Mouse (Mus musculus): ENCODE measurements around the gene Serinc5. TPM values are rescaled to one million over a fixed set of nuclear protein-coding genes. Genes with fewer than 3 reads are reported as not detected.

Serinc5 gene
- polyA plus RNA-seq, 1 experiment = 19.7 TPM

DNA sequence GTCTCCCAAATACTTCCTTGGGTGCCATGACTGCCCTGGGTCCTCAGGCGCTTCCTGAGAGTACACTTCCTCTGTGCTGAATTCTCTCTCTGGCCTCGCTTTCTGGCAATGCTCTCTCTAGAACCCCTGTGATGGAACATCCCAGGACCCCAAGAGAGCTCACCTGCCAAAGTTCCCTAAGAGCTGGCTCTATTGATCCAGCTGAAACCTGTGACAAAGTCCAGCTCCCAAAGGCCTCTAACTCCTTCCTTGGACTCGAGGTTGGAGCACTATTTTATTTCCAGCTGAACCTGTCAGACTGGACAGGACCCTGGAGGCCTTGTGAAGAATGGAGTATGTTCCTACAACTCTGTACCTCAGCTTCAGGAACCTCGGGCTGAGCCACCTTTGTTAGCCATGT is 86.2 kb downstream of the Serinc5 start:
- Histone ChIP-seq H3K27ac (ENCODE audit: insufficient read depth, low read length) (no peak overlapping the region), H3K4me3 (ENCODE audit: low read depth, low read length) (no peak overlapping the region), H3K36me3 (ENCODE audit: control insufficient read depth, insufficient read depth, low read length, poor library complexity, severe bottlenecking) (no peaks in the 10 kb centered on the region), H3K27me3 (ENCODE audit: control insufficient read depth, insufficient read depth, low read length, poor library complexity, severe bottlenecking) (no peaks in the 10 kb centered on the region), H3K9ac (ENCODE audit: low read depth, poor library complexity, severe bottlenecking) (no peak overlapping the region), H3K4me1 (ENCODE audit: control insufficient read depth, insufficient read depth, low read length) (peaks cover 3% of the 10 kb centered on the region), H3K9me3 (replicated peaks; ENCODE audit: control insufficient read depth, insufficient read depth, low read length, poor library complexity, severe bottlenecking) (no peaks in the 10 kb centered on the region)
- TF ChIP-seq POLR2A (IDR thresholded peaks at IDR 0.05; ENCODE audit: insufficient read depth, low read length) (no peak), EP300 (IDR thresholded peaks at IDR 0.05; ENCODE audit: insufficient read depth, low read depth, low read length) (no peak), CTCF (IDR thresholded peaks at IDR 0.05; ENCODE audit: low read depth, low read length) (no peak)

- Histone ChIP-seq H3K4me3 (ENCODE audit: low read depth, low read length) (no peak overlapping the region), H3K27ac (ENCODE audit: insufficient read depth, low read length) (no peak overlapping the region), H3K4me1 (ENCODE audit: control insufficient read depth, insufficient read depth, low read length) (peaks cover 3% of the 10 kb centered on the region), H3K9ac (ENCODE audit: low read depth, poor library complexity, severe bottlenecking) (no peak overlapping the region), H3K9me3 (replicated peaks; ENCODE audit: control insufficient read depth, insufficient read depth, low read length, poor library complexity, severe bottlenecking) (no peaks in the 10 kb centered on the region), H3K27me3 (ENCODE audit: control insufficient read depth, insufficient read depth, low read length, poor library complexity, severe bottlenecking) (no peaks in the 10 kb centered on the region), H3K36me3 (ENCODE audit: control insufficient read depth, insufficient read depth, low read length, poor library complexity, severe bottlenecking) (no peaks in the 10 kb centered on the region)
- TF ChIP-seq EP300 (IDR thresholded peaks at IDR 0.05; ENCODE audit: insufficient read depth, low read depth, low read length) = no peak
- TF ChIP-seq POLR2A (IDR thresholded peaks at IDR 0.05; ENCODE audit: insufficient read depth, low read length) = no peak
- no peak for TF ChIP-seq CTCF (IDR thresholded peaks at IDR 0.05; ENCODE audit: low read depth, low read length)
These were observed 87.9 kb downstream of the Serinc5 start for GRCm38 (mm10) chr13:92698781-92699180.

- no peaks in the 10 kb centered on the region for H3K27me3 ChIP-seq (ENCODE audit: control insufficient read depth, insufficient read depth, low read length, poor library complexity, severe bottlenecking)
- no peak overlapping the region for H3K9ac ChIP-seq (ENCODE audit: low read depth, poor library complexity, severe bottlenecking)
- no peak for TF ChIP-seq EP300 (IDR thresholded peaks at IDR 0.05; ENCODE audit: insufficient read depth, low read depth, low read length)
- TF ChIP-seq CTCF (IDR thresholded peaks at IDR 0.05; ENCODE audit: low read depth, low read length) = no peak
- TF ChIP-seq POLR2A (IDR thresholded peaks at IDR 0.05; ENCODE audit: insufficient read depth, low read length) = no peak
- no peak overlapping the region for H3K27ac ChIP-seq (ENCODE audit: insufficient read depth, low read length)
- no peaks in the 10 kb centered on the region for H3K9me3 ChIP-seq (replicated peaks; ENCODE audit: control insufficient read depth, insufficient read depth, low read length, poor library complexity, severe bottlenecking)
- no peak overlapping the region for H3K4me3 ChIP-seq (ENCODE audit: low read depth, low read length)
- peaks cover 3% of the 10 kb centered on the region for H3K4me1 ChIP-seq (ENCODE audit: control insufficient read depth, insufficient read depth, low read length)
- H3K36me3 ChIP-seq (ENCODE audit: control insufficient read depth, insufficient read depth, low read length, poor library complexity, severe bottlenecking) = no peaks in the 10 kb centered on the region
These were observed 88.5 kb downstream of the Serinc5 start for GRCm38 (mm10) chr13:92699395-92699794.

DNA sequence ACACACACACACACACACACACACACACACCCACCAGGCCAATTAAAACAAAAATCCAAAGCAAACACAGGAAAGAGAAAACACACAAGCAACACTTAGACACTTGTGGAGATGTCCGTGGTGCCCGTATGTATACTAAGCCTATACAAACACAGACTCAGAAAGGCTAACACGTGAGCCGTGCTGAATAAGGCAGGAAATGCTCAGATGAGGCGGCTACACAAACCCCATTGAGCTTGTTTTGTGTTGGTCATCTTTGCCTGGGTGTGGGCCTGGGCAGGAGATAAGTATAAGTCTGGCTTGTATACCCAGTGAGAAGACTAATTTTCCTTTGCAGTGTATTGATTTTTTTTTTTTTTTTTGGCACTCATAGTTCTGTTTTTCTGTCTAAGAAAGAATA is 91.1 kb downstream of the Serinc5 start:
- Histone ChIP-seq H3K36me3 (ENCODE audit: control insufficient read depth, insufficient read depth, low read length, poor library complexity, severe bottlenecking) (no peaks in the 10 kb centered on the region), H3K9ac (ENCODE audit: low read depth, poor library complexity, severe bottlenecking) (no peak overlapping the region), H3K4me3 (ENCODE audit: low read depth, low read length) (no peak overlapping the region), H3K9me3 (replicated peaks; ENCODE audit: control insufficient read depth, insufficient read depth, low read length, poor library complexity, severe bottlenecking) (no peaks in the 10 kb centered on the region), H3K4me1 (ENCODE audit: control insufficient read depth, insufficient read depth, low read length) (peaks cover 3% of the 10 kb centered on the region), H3K27me3 (ENCODE audit: control insufficient read depth, insufficient read depth, low read length, poor library complexity, severe bottlenecking) (no peaks in the 10 kb centered on the region), H3K27ac (ENCODE audit: insufficient read depth, low read length) (no peak overlapping the region)
- no peak for TF ChIP-seq EP300 (IDR thresholded peaks at IDR 0.05; ENCODE audit: insufficient read depth, low read depth, low read length)

DNA sequence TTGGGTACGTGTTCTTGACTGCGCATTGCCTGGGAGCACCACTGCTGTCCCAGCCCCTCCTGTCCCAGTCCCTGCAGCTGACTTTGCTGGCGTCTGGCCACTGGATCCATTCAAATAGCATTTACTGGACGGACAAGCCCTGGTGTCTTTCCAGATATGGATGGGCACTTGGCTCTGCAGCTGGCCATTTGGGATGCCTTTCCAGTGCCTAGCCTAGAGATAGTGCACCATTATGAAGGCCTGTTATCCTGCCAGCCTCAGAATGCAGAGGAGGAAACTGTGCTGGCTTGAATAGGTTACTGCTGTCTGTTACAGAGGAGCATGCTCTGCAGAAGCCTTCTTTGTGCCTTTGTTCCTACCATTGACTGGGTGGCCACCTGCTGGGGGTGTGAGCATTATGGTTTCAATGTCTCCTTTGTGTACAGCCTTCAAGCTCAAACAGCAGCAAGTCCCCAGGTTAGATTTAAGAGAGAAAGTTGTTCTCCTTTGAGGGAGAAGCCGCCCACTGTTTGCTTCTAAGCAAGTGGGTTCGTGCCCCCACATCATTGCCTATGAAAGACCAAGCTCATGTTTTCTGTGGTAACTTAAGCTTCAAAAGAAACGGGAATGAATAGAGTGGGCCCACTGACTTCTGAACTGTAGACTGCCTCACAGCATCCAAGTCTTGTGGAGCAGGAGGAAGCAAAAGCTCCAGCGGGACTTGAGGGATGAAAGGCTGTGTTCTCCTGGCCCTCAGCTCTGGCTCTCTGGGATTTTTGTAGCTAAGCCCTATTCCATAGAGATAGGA is 92.5 kb downstream of the Serinc5 start:
- H3K9me3 ChIP-seq (replicated peaks; ENCODE audit: control insufficient read depth, insufficient read depth, low read length, poor library complexity, severe bottlenecking) = no peaks in the 10 kb centered on the region
- no peak overlapping the region for H3K4me3 ChIP-seq (ENCODE audit: low read depth, low read length)
- no peaks in the 10 kb centered on the region for H3K36me3 ChIP-seq (ENCODE audit: control insufficient read depth, insufficient read depth, low read length, poor library complexity, severe bottlenecking)
- H3K9ac ChIP-seq (ENCODE audit: low read depth, poor library complexity, severe bottlenecking) = no peak overlapping the region
- H3K27me3 ChIP-seq (ENCODE audit: control insufficient read depth, insufficient read depth, low read length, poor library complexity, severe bottlenecking) = no peaks in the 10 kb centered on the region
- H3K4me1 ChIP-seq (ENCODE audit: control insufficient read depth, insufficient read depth, low read length) = peaks cover 3% of the 10 kb centered on the region
- H3K27ac ChIP-seq (ENCODE audit: insufficient read depth, low read length) = no peak overlapping the region
- TF ChIP-seq CTCF (IDR thresholded peaks at IDR 0.05; ENCODE audit: low read depth, low read length) = no peak
- TF ChIP-seq POLR2A (IDR thresholded peaks at IDR 0.05; ENCODE audit: insufficient read depth, low read length) = no peak
- no peak for TF ChIP-seq EP300 (IDR thresholded peaks at IDR 0.05; ENCODE audit: insufficient read depth, low read depth, low read length)

DNA sequence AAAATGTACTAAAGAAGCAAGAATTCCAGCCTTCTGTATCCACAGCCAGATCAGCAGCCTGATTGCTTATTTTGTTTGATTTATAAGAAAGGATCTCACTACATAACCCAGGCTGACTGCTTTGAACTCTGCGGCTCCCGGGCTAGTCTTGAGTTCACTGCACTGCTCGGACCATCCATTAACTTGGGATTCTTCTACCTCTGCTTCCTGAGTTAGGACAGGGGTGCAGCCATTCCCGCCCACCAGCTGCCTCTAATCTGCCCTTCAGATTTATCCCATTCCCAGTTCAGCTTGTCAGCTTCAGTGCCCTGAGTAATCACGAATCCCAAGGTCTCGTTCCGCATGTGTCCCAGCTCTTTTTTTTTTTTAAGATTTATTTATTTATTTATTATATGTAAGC is 93.3 kb downstream of the Serinc5 start:
- Histone ChIP-seq H3K4me1 (ENCODE audit: control insufficient read depth, insufficient read depth, low read length) (no peaks in the 10 kb centered on the region), H3K9me3 (replicated peaks; ENCODE audit: control insufficient read depth, insufficient read depth, low read length, poor library complexity, severe bottlenecking) (no peaks in the 10 kb centered on the region), H3K27ac (ENCODE audit: insufficient read depth, low read length) (no peak overlapping the region), H3K9ac (ENCODE audit: low read depth, poor library complexity, severe bottlenecking) (no peak overlapping the region), H3K27me3 (ENCODE audit: control insufficient read depth, insufficient read depth, low read length, poor library complexity, severe bottlenecking) (no peaks in the 10 kb centered on the region), H3K36me3 (ENCODE audit: control insufficient read depth, insufficient read depth, low read length, poor library complexity, severe bottlenecking) (no peaks in the 10 kb centered on the region), H3K4me3 (ENCODE audit: low read depth, low read length) (no peak overlapping the region)
- TF ChIP-seq CTCF (IDR thresholded peaks at IDR 0.05; ENCODE audit: low read depth, low read length) (no peak), POLR2A (IDR thresholded peaks at IDR 0.05; ENCODE audit: insufficient read depth, low read length) (no peak), EP300 (IDR thresholded peaks at IDR 0.05; ENCODE audit: insufficient read depth, low read depth, low read length) (no peak)
